9 mouse cellular contexts compared by ENCODE assay signal in the genomic region with DNA sequence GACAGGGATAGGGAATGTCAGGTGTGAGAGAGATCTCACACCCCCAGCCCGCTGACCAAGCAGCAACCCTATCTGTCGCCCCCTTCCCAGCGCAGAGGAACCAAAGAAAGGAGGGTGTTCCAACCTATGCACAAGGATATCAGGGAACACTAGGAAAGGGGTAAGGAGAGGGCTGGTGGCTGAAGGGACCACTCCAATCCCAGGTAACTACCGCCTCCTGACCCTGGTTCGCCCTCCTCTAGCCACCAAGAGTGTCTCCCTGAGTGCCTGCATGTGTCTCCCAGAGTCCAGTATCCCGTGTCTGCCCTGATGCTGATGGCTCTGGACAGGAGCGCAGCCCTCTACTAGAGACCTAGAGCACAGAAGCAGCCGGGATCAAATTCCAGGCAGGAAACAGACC.
DNase-seq lines count a peak whose midpoint lies in the region; ATAC-seq and TF ChIP-seq lines count a peak whose summit lies in the region.
"Had no signal": no experiment of that assay in that cellular context is flagged by ENCODE, and none has a peak within 500 bp of the region (broad histone marks: within the 10 kb centered on the region; RNA-seq: fewer than 3 reads in every experiment).

No protein-coding gene starts in this region.

- no peak overlapping the region for H3K27ac ChIP-seq in heart, postnatal 0 days (ENCODE audit: low read depth)
- H3K27ac ChIP-seq in embryonic facial prominence, embryonic 12.5 days = no peak overlapping the region
- H3K27ac ChIP-seq in hindbrain, embryonic 14.5 days = peak overlapping the region; percentile 85
- H3K27ac ChIP-seq in midbrain, postnatal 0 days (ENCODE audit: low read depth, low read length) = peak overlapping the region; percentile 60; the same call in 1 of the 2 replicates

- peak overlapping the region; percentile 75; the same call in 1 of the 2 replicates for H3K4me2 ChIP-seq in heart, postnatal 0 days (ENCODE audit: low read depth, low read length)
- peak overlapping the region; percentile 99 for H3K4me2 ChIP-seq in embryonic facial prominence, embryonic 12.5 days (replicated peaks)
- H3K4me2 ChIP-seq in hindbrain, embryonic 14.5 days (replicated peaks) = peak overlapping the region; percentile 87
- H3K4me2 ChIP-seq in midbrain, postnatal 0 days (ENCODE audit: low read depth, low read length, poor library complexity, severe bottlenecking) = peak overlapping the region; percentile 87

- no peak for TF ChIP-seq CTCF in heart, postnatal 0 days (IDR thresholded peaks at IDR 0.05; ENCODE audit: low read depth)
- no peak; the same call in 1 of the 2 replicates for TF ChIP-seq CTCF in midbrain, postnatal 0 days (IDR thresholded peaks at IDR 0.05)

- TF ChIP-seq EP300 in heart, postnatal 0 days (IDR thresholded peaks at IDR 0.05; ENCODE audit: low read depth) = no peak

- no peaks in the 10 kb centered on the region for H3K36me3 ChIP-seq in heart, postnatal 0 days (replicated peaks; ENCODE audit: control insufficient read depth, insufficient read depth, low read length)
- no peaks in the 10 kb centered on the region for H3K36me3 ChIP-seq in embryonic facial prominence, embryonic 12.5 days
- H3K36me3 ChIP-seq in hindbrain, embryonic 14.5 days (replicated peaks; ENCODE audit: control insufficient read depth, insufficient read depth) = no peaks in the 10 kb centered on the region
- H3K36me3 ChIP-seq in midbrain, postnatal 0 days (ENCODE audit: insufficient read depth, low read length) = no peaks in the 10 kb centered on the region

- intact Hi-C loops in heart, postnatal 25 days (cut with DNase I) = no loop called here

- 29% methylated on average over 8 of the region's 8 CpGs for WGBS in heart, postnatal 0 days
- 24% methylated on average over 8 of the region's 8 CpGs for WGBS in embryonic facial prominence, embryonic 12.5 days
- 40% methylated on average over 8 of the region's 8 CpGs for WGBS in hindbrain, embryonic 14.5 days
- WGBS in midbrain, postnatal 0 days = 38% methylated on average over 8 of the region's 8 CpGs

- no peak for ATAC-seq in heart, postnatal 0 days (ENCODE audit: insufficient read depth, low read depth)
- ATAC-seq in embryonic facial prominence, embryonic 12.5 days (ENCODE audit: insufficient number of reproducible peaks, insufficient read depth, low FRiP score, low TSS enrichment) = no peak
- ATAC-seq in hindbrain, embryonic 14.5 days (ENCODE audit: low FRiP score) = 0 out of 2 replicates have a peak, but pooled peaks have one; percentile 11
- ATAC-seq in midbrain, postnatal 0 days (ENCODE audit: low FRiP score) = 0 out of 2 replicates have a peak, but pooled peaks have one; percentile 2

- H3K9me3 ChIP-seq in heart, postnatal 0 days (replicated peaks; ENCODE audit: control insufficient read depth, low read length) = no peaks in the 10 kb centered on the region
- H3K9me3 ChIP-seq in embryonic facial prominence, embryonic 12.5 days = no peaks in the 10 kb centered on the region
- H3K9me3 ChIP-seq in hindbrain, embryonic 14.5 days (ENCODE audit: control insufficient read depth, low read length) = no peaks in the 10 kb centered on the region
- H3K9me3 ChIP-seq in midbrain, postnatal 0 days (ENCODE audit: low read length) = no peaks in the 10 kb centered on the region

- H3K4me3 ChIP-seq in heart, postnatal 0 days (ENCODE audit: low read depth, low read length) = no peak overlapping the region
- H3K4me3 ChIP-seq in embryonic facial prominence, embryonic 12.5 days = peak overlapping the region; percentile 60
- H3K4me3 ChIP-seq in hindbrain, embryonic 14.5 days (replicated peaks; ENCODE audit: low read length) = peak overlapping the region; percentile 77
- peak overlapping the region; percentile 77 for H3K4me3 ChIP-seq in midbrain, postnatal 0 days (ENCODE audit: low read depth, low read length)

- peaks cover 9% of the 10 kb centered on the region; the same call in 1 of the 2 replicates for H3K4me1 ChIP-seq in heart, postnatal 0 days (ENCODE audit: control insufficient read depth, insufficient read depth)
- H3K4me1 ChIP-seq in embryonic facial prominence, embryonic 12.5 days = peaks cover 13% of the 10 kb centered on the region; the same call in 1 of the 2 replicates
- H3K4me1 ChIP-seq in hindbrain, embryonic 14.5 days (replicated peaks; ENCODE audit: control insufficient read depth, insufficient read depth, low read length) = peaks cover 39% of the 10 kb centered on the region
- H3K4me1 ChIP-seq in midbrain, postnatal 0 days (ENCODE audit: insufficient read depth, low read length) = no peaks in the 10 kb centered on the region

- H3K27me3 ChIP-seq in heart, postnatal 0 days (ENCODE audit: control insufficient read depth, insufficient read depth, low read length) = peaks cover 50% of the 10 kb centered on the region
- H3K27me3 ChIP-seq in embryonic facial prominence, embryonic 12.5 days = peaks cover 33% of the 10 kb centered on the region
- H3K27me3 ChIP-seq in hindbrain, embryonic 14.5 days (ENCODE audit: control insufficient read depth, insufficient read depth, low read length) = no peaks in the 10 kb centered on the region; the same call in 1 of the 2 replicates
- H3K27me3 ChIP-seq in midbrain, postnatal 0 days (ENCODE audit: insufficient read depth, low read length) = peaks cover 7% of the 10 kb centered on the region; the same call in 1 of the 2 replicates

- H3K9ac ChIP-seq in heart, postnatal 0 days (replicated peaks; ENCODE audit: low read depth, low read length) = no peak overlapping the region
- H3K9ac ChIP-seq in embryonic facial prominence, embryonic 12.5 days = peak overlapping the region; percentile 60; the same call in 1 of the 2 replicates
- peak overlapping the region; percentile 89 for H3K9ac ChIP-seq in hindbrain, embryonic 14.5 days
- no peak overlapping the region; the same call in 1 of the 2 replicates for H3K9ac ChIP-seq in midbrain, postnatal 0 days (replicated peaks; ENCODE audit: low read length, poor library complexity, severe bottlenecking)

- DNase-seq in heart, postnatal 0 days (ENCODE audit: low spot score) = no peak
- DNase-seq in heart, postnatal 25 days (ENCODE audit: low spot score) = no peak
- no peak for DNase-seq in hindbrain, embryonic 14.5 days (ENCODE audit: low spot score)
- no peak for DNase-seq in midbrain, postnatal 0 days (ENCODE audit: low spot score)
- DNase-seq in spleen, postnatal 10 days (ENCODE audit: low spot score in 2 of 2) = no peak
- DNase-seq in thymus, adult 18-20 months = no peak
- DNase-seq in kidney, postnatal 4 days = no peak
- DNase-seq: thymus, postnatal 14 days had no signal

Comparison
In these comparisons a context has a peak if more than half of its experiments do, and no peak if none do; other contexts are left out.
1. ATAC-seq: peak in hindbrain, embryonic 14.5 days (single experiment) and midbrain, postnatal 0 days (single experiment); none in heart, postnatal 0 days (single experiment) and embryonic facial prominence, embryonic 12.5 days (single experiment).
2. H3K27ac ChIP-seq: peak in hindbrain, embryonic 14.5 days (single experiment) and midbrain, postnatal 0 days (single experiment); none in heart, postnatal 0 days (single experiment) and embryonic facial prominence, embryonic 12.5 days (single experiment).
3. H3K9ac ChIP-seq: peak in embryonic facial prominence, embryonic 12.5 days (single experiment) and hindbrain, embryonic 14.5 days (single experiment); none in heart, postnatal 0 days (single experiment) and midbrain, postnatal 0 days (single experiment).
4. Peak in every context shown above with its lines, with median percentiles within 50 percentile points of each other: H3K4me2 ChIP-seq.